Mouse (Mus musculus): ENCODE measurements around the gene Cabp4. TPM values are rescaled to one million over a fixed set of nuclear protein-coding genes. Genes with fewer than 3 reads are reported as not detected.

The Cabp4 gene
- total RNA-seq, 1 experiment from 2014 or later, result 0.93 TPM

DNA sequence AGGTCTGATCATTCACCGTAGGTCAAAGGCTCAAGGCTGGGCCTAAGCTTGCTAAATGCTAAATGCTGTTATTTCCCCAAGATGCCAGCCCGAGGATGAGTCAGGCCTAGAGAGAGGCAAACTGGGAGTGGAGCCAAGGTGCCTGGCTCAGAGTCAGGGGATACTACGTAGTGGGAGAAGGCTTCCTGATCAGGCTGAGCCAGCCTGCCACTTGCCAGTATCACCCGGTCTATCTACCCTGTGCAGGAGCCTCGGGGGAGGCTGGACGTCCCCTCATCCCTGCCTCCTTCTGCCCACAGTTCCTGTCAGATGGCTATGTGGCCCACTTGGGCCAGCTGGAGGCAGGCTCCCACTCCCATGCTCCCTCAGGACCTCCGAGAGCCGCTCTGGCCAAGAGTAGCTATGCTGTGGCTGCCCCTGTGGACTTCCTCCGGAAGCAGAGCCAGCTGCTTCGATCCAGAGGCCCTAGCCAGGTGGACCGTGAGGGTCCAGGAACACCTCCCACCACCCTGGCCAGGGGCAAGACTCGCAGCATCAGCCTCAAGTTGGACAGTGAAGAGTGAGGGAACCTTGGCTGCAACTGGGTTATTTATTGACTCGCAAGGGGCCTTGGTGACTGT is 30.5 kb downstream of the Cabp4 start:
- ATAC-seq (ENCODE audit: extremely low read depth, insufficient number of reproducible peaks, low FRiP score, poor library complexity, severe bottlenecking), result no peak

GRCm38 (mm10) chr19:4112063-4112960 is 31.5 kb downstream of the Cabp4 start:
- ATAC-seq (ENCODE audit: extremely low read depth, insufficient number of reproducible peaks, low FRiP score, poor library complexity, severe bottlenecking), result no peak

GRCm38 (mm10) chr19:4108535-4108934 is 35.3 kb downstream of the Cabp4 start:
- ATAC-seq (ENCODE audit: extremely low read depth, insufficient number of reproducible peaks, low FRiP score, poor library complexity, severe bottlenecking), result no peak

- ATAC-seq (ENCODE audit: extremely low read depth, insufficient number of reproducible peaks, low FRiP score, poor library complexity, severe bottlenecking), result no peak
These were observed 37.2 kb downstream of the Cabp4 start for GRCm38 (mm10) chr19:4106654-4107053.

DNA sequence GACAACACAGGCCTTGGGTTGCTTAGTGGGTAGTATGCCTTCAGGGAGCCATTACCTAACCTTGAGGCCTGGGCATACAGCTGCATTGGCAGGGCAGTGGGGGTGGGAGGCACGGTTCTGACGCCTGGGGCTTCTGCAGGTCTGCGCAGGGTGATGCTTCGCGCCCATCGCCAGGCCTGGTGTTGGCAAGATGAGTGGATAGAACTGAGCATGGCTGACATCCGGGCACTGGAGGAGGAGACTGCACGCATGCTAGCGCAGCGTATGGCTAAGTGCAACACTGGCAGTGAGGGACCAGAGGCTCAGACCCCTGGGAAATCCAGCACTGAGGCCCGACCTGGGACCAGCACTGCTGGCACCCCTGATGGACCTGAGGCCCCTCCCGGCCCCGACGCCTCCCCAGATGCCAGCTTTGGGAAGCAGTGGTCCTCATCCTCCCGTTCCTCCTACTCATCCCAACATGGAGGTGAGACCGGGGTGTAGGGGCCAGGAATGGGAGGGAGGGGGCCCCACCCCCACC is 39.1 kb downstream of the Cabp4 start:
- no peak for ATAC-seq (ENCODE audit: extremely low read depth, insufficient number of reproducible peaks, low FRiP score, poor library complexity, severe bottlenecking)

DNA sequence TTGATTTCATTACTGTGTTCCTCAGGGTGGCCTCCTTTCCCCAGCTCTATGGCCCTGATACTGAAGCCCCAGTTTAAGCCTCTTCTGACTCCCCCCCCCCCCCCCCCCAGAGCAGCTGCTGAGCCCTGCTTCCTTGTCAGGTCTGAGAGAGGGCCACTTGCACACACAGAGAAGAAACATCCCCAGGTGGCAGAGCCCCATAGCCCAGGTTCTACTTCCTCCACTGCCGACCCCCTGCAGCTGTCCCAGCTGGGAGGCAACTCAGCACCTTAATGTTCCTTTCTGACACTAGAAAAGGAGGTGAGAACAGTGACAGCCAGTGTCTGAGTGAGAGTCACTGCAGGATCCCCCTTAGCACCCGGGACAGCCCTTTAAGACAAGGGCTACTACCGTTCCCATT is 40.0 kb downstream of the Cabp4 start:
- ATAC-seq (ENCODE audit: extremely low read depth, insufficient number of reproducible peaks, low FRiP score, poor library complexity, severe bottlenecking), result no peak

DNA sequence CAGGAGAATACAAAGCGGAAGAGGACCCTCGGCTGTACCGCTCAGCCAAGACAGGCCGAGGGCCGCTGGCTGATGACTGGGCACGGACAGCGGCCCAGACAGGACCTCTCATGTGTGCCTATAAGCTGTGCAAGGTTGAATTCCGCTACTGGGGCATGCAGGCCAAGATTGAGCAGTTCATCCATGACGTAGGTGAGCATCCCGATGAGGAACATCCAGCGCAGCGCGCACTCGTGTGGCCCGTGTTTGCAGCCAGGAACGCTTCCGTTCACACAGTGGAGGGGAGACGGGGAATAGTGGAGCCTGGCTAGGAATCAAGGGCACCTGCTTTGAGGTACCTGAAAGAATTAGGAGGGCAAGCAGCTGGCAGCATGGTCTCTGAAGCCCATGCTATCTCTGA is 40.5 kb downstream of the Cabp4 start:
- no peak for ATAC-seq (ENCODE audit: extremely low read depth, insufficient number of reproducible peaks, low FRiP score, poor library complexity, severe bottlenecking)

DNA sequence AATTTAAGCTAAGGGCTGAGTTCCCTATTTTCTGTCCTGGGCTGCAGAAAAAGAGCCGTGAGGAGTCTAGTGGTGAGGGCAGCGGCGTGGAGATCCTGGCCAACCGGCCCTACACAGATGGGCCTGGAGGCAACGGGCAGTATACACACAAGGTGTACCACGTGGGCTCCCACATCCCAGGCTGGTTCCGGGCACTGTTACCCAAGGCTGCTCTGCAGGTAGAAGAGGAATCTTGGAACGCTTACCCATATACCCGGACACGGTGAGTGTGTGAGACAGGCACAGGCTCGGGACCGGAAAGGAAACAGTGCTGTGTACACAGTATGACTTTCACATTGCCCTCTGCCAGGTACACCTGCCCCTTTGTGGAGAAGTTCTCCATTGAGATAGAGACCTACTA is 41.2 kb downstream of the Cabp4 start:
- no peak for ATAC-seq (ENCODE audit: extremely low read depth, insufficient number of reproducible peaks, low FRiP score, poor library complexity, severe bottlenecking)

- no peak for ATAC-seq (ENCODE audit: extremely low read depth, insufficient number of reproducible peaks, low FRiP score, poor library complexity, severe bottlenecking)
These were observed 41.8 kb downstream of the Cabp4 start for GRCm38 (mm10) chr19:4102049-4102448.

DNA sequence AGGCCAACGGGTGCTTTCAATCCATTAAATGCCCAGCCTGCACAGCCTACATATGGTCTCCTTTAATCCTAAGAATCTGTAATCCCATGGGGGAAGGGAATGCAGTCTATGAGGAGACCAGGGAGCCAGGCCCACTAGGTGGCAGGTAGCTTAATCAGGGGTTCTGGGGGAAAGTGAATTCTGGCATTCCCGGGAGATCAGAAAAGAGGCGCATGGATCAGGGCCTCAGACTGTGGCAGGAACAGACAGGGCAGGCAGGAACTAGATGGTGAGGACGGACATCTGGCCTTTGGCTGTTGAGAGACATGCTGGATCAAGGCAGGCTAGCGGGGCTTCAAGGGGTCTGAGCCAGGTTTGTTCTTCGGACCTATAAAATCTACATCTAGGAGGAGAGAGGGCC is 42.4 kb downstream of the Cabp4 start:
- no peak for ATAC-seq (ENCODE audit: extremely low read depth, insufficient number of reproducible peaks, low FRiP score, poor library complexity, severe bottlenecking)

GRCm38 (mm10) chr19:4100718-4101261 is 43.0 kb downstream of the Cabp4 start:
- ATAC-seq (ENCODE audit: extremely low read depth, insufficient number of reproducible peaks, low FRiP score, poor library complexity, severe bottlenecking), result no peak

GRCm38 (mm10) chr19:4099837-4100717 is 43.8 kb downstream of the Cabp4 start, which contains the start of gene Pitpnm1:
TSS of gene Pitpnm1 (plus strand) at chr19:4099998.
- ATAC-seq (ENCODE audit: extremely low read depth, insufficient number of reproducible peaks, low FRiP score, poor library complexity, severe bottlenecking), result no peak

DNA sequence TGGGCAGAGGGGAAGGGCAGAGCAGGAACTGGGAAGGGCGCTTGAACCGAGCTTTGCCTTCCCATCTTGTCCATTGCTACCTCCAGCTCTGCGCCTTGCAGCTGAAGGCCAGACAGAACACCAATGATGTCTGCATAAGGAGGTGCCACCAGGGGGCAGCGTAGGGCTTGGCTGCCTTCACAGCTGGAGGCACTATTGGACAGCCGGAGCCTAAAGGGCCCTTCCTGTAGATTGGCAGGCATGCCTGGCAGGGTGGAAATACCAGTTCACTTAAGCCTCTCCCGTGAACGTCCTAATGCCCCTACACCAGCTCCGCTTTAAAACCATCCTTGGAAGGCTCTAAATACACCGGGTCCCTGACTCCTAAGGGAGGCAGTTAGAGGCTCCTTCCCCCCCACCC is 44.8 kb downstream of the Cabp4 start:
- peak; percentile 44 for ATAC-seq (ENCODE audit: extremely low read depth, insufficient number of reproducible peaks, low FRiP score, poor library complexity, severe bottlenecking)

DNA sequence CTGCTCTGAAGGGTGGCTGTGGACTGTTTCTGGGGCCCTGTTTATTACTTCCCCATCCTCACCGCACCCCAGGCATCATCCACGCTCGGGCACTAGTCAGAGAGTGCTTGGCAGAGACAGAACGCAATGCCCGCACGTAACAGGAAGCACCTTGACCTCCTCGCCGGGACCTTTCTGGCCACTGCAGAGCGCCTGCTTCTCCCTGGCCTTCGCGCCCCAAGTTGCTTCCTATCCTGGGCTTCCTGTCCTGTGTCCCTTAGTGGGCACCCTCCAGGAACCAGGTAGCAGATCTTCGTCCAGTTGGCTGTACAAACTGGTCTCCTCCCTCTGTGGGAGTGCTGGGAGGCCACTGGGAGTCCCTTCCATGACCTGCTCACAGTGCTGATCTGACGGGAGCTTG is 45.4 kb downstream of the Cabp4 start:
- ATAC-seq (ENCODE audit: extremely low read depth, insufficient number of reproducible peaks, low FRiP score, poor library complexity, severe bottlenecking), result no peak

- ATAC-seq (ENCODE audit: extremely low read depth, insufficient number of reproducible peaks, low FRiP score, poor library complexity, severe bottlenecking), result peak; percentile 42
These were observed 46.4 kb downstream of the Cabp4 start for GRCm38 (mm10) chr19:4097441-4097825.

- peak; percentile 78 for ATAC-seq (ENCODE audit: extremely low read depth, insufficient number of reproducible peaks, low FRiP score, poor library complexity, severe bottlenecking)
These were observed 47.0 kb downstream of the Cabp4 start, which contains the start of gene Cdk2ap2 for GRCm38 (mm10) chr19:4096642-4097440. TSS of gene Cdk2ap2 (plus strand) at chr19:4097182.

GRCm38 (mm10) chr19:4095802-4096201 is 48.0 kb downstream of the Cabp4 start:
- ATAC-seq (ENCODE audit: extremely low read depth, insufficient number of reproducible peaks, low FRiP score, poor library complexity, severe bottlenecking), result no peak

DNA sequence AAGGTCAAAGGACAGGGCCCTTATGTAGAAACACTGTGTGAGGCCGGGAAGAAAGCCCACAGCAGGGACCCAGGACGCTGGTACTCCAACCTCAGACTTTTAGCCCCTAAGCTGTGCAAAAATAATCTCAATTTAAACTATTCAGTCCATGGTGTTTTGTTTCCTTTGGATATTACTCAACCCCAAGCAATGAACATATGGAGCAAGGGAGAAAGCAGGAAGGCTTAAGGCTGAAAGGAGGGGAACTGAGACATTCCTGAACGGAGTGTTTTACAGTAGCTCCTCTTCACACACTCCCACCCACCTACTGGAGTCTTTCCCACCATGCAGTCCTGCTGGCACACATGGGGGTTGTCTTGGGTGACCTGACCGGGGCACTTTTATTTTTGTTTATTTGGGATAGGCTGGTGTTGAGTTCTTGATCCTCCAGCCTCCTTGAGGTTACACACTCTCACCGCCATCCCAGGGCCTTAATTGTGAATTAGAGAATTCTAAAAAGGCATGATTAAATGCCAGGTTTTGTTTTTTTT is 49.0 kb downstream of the Cabp4 start:
- no peak for ATAC-seq (ENCODE audit: extremely low read depth, insufficient number of reproducible peaks, low FRiP score, poor library complexity, severe bottlenecking)

Measured in neutrophil, adult 5-6 weeks (primary cell).